Mouse (Mus musculus) mouse trophoblast stem cell (cell line): Measurements from ENCODE around the gene Letm1.

ENCODE experiments used
- in situ Hi-C, 2 experiments: fragments of 300-500 bp; cut with MseI, MboI; formaldehyde crosslinking; loops; 2 replicates in 1 of 2; 3 replicates in 1 of 2; pipeline ENCODE4 v1.15.1; 2025

The Letm1 gene

GRCm38 (mm10) chr5:33709037-33709436 lies 73.6 kb downstream of the Letm1 start:
- in situ Hi-C loops: no loop called here

DNA sequence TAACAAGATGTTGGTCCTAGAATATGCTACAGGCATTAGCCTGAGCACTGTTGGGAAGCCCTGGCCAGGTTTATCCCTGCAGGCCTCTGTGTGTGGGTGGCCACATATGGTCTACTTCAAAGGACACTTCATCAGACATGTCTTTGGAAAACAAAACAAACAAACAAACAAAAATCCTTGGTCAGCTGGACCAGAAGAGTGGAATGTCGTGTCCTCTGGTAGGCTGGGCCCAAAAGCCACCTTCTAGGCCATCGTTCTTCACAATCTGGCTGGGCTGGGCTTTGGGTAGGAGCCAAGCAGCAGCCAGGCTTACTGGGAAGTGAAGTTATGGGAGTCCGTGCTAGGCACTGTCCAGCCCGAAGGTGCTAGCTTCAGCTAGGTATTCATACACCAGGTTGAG lies 75.5 kb downstream of the Letm1 start:
- in situ Hi-C loops: no loop called here

- in situ Hi-C loops: no loop called here
Measured at GRCm38 (mm10) chr5:33706350-33706629, 76.3 kb downstream of the Letm1 start.

DNA sequence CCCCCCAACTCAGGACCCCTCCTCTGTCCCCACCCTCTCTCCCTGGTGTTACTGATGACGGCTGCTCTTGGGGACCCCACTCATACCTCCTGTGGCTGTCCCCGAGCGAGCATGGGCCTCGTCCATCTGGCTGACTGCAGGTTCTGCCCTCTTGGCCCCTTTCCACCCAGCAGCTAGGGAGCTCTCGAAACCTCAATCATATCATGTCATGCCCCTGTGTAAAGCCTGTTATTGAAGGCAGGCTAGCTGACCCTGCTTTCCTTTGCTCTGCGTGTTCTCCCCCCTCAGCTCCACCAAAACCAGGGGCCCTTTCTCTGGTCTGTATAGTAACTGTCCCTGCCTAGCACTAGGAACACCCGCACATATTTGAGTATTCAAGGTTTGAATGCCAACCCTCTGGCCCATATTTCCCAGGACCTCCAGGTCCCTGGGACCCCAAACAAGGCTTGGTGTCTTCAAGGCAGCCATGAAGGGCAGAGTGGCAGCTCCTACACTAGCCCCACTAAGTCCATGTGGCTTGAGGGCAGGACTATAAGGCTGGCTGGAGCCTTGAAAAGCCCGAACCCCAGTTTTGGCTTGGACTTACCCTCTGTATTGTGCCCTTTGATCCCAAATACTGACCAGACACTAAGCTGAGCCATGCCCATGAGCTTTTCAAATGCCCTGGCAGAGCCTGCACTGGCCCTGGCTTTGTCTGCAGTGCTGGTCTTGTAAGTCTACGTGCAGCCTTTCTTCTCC lies 76.8 kb downstream of the Letm1 start:
- in situ Hi-C loops: no loop called here

GRCm38 (mm10) chr5:33704945-33705611 lies 77.5 kb downstream of the Letm1 start:
- in situ Hi-C loops: no loop called here

DNA sequence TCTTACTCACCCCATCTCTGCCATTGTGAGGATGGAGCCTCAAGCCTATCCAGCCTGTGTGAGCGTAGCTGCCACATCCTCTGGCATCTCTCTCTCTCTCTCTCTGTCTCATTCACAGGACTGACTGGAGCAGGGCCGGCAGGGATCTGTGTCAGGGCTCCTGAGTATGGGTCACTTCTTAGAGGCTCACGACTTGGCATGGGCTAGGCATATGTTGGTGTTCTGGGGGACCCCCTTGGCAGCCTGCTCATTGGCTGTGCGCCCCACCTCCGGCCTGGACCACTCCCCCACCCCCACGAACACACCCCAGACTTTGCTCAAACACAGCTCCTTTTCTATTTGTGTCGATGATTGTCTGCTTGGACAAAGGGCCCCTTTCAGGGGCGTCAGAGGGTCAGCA lies 78.6 kb downstream of the Letm1 start:
- in situ Hi-C loops: no loop called here

GRCm38 (mm10) chr5:33701832-33702231 lies 80.8 kb downstream of the Letm1 start:
- in situ Hi-C loops: no loop called here

DNA sequence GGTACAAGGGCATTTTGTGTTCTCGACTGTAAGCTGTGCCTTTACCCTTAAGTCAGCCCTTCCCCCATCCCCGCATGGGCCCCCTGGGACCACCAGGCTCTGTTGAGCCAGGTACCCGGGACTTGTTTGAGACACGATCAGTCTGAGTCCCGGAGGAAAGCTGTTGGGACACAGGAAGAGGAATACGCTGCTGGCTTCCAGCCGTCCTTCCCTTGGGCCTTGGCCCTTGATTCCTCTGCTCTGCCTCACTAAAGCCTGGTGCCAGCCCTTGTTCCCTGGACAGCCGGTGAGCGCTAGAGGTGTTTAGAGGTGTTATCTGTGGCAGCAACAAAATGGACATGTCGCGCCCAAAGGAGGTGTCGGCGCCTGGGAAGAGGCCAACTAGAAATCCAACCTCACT lies 82.6 kb downstream of the Letm1 start:
- in situ Hi-C loops: no loop called here

DNA sequence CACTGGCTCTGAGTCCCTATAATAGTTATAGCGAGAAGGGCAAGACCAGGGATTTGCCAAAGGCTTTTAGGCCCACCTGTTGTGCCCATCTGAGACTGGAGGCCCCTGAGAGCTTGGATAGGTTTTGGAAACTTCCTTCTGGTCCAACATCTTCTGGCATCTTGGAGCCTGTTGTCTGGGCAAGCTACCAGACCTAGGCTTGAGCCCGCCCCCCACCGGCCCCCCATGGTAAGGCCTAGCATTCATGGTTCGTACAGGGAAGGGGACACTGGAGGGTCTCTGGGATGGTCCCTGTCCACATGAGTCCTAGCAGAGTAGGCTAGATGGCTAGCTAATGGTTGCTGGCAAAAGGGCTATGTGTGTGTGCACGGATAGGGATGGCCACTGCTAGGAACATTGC lies 83.9 kb downstream of the Letm1 start:
- in situ Hi-C loops: no loop called here

DNA sequence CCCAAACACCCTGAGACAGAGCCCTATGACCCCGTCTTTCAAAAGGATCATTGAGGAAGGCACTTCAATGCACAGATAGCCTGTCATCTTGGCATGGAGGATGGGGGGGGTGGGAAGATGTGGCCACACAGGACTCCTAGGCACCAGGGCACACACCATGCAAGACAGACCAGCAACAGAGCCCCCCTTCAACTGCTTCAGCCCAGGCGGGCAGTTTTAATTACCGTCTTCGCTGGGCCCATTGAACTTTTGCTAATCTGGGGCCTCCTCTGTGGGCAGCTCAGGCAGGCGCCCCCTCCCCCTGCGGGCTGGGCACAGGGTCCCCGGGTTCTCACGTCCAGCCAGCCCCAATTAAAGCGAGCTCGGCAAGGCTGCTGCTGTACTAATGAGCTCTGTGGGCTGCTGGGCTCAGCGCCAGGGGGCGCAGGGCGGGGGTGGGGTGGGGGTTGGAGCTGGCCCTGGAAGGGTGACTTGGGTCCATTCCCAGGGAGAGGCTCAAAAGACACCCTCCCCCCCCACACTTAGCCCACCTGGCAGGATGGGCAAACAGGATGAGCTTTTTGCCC lies 84.6 kb downstream of the Letm1 start:
- in situ Hi-C loops: no loop called here

GRCm38 (mm10) chr5:33697534-33697933 lies 85.1 kb downstream of the Letm1 start:
- in situ Hi-C loops: no loop called here

DNA sequence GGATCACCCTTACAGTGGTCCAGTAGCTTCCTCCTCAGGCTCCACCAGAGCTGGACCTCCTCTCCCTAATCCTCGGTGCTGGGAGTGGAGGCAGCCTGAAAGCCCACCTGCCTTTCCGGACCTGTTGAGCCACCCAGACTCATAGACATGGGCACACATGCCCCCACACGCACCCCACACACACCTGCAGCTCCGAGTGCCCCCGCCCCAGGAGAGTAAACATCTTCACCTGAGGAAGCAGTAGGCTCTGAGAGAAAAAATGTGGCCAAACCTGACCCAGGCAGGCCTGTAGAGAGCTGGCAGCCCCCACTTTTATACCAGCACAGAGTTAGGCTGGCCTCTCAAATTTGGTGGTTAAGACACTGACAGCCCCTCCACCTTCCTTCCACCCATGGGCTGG lies 86.2 kb downstream of the Letm1 start:
- in situ Hi-C loops: no loop called here

DNA sequence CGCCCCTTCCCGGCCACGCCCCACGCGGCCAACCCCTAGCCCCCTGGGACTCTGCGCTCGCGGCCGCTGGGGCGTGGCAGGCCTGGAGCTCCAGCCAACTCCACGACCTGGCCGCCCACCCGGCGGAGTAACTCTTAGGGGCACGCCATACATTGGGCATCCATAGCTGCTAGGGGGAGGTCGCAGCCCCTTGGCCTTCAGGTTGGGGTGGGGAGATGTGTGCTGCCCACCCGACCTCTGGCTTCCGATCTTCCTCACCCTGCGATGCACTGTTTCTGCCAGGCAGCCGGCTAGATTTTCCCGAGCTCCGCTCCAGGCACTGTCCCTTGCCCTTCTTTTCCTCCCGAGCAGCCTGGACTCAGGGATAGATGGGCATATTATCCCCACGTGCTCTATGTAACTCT lies 86.9 kb downstream of the Letm1 start:
- in situ Hi-C loops: no loop called here

DNA sequence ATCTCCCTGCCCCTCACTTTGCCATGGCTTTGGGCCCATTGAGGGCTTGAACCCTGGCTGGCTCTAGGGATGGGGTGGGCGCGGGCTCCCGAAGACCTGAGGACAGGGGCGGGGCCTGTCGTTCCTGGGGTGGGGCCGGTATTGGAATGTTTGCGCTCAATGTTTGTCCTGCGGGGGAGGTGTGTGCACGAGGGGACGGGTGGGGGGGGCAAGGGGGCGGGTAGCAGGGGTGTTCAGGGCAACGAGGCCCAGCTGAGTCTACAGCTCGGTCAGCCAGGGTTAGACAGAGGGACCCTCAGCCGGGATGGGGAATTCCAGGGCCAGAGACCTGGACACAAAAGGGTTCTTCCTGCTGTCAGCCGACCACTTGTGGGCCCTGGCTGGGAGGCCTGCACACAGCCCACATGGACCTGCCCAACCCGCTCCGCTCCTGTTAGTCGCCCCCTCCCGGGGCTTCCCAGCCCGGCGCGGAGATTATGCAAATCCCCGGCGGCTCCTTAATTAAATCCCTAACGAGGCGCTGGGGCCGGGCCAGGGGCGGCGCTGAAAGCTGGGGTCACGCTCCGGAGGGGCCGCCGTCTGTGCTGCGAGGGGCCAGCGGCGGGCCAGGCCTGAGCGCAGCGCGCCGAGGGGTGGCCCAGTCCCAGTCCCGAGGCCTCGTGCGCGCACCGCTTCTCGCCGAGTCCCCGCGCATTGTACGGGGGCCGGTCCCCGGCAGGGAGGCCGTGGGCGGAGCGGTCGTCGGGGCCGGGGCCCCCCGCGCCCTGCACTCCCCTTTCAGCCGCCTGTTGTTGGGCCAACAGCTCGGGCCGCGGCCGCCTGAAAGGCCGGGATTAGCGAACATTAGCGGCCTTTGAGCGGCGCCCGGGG lies 87.5 kb downstream of the Letm1 start:
- in situ Hi-C loops: no loop called here

DNA sequence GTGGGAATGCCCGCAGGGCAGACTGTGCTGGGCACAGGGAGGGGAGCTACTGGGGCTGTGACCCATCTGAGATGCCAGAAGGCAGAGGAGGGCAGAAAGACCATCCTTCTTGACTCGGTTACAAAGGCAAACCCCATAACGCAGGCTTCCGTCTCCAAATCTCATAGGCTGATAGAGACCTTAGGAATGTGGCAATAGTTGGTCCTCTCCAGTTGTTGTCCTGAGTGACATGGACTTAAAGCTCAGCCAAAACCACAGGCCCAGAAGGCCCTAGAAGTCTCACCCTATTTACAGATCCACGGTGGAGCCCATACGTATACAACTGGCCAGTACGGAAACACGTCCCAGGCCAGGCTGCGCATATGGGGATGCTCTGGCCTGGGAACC lies 88.2 kb downstream of the Letm1 start:
- in situ Hi-C loops: no loop called here

DNA sequence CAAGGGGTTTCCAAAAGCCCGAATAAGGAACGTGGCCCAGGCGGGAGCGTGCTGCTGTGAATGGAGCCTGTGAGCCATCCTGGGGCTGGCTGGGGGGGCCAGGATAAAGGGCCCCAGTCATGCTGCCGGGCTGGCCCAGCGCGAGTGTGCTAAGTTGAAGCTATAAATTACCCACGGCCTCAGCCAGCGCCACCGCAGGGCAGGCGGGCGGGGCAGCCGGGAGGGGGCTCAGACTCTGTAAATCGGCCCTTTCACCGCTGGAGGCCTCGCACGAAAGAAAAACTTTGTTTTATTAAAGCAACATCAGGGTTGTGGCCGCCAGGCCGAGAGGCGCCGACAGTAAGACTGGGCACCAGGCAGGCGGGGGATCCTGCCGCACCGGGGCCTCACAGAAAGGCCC lies 90.2 kb downstream of the Letm1 start:
- in situ Hi-C loops: no loop called here

DNA sequence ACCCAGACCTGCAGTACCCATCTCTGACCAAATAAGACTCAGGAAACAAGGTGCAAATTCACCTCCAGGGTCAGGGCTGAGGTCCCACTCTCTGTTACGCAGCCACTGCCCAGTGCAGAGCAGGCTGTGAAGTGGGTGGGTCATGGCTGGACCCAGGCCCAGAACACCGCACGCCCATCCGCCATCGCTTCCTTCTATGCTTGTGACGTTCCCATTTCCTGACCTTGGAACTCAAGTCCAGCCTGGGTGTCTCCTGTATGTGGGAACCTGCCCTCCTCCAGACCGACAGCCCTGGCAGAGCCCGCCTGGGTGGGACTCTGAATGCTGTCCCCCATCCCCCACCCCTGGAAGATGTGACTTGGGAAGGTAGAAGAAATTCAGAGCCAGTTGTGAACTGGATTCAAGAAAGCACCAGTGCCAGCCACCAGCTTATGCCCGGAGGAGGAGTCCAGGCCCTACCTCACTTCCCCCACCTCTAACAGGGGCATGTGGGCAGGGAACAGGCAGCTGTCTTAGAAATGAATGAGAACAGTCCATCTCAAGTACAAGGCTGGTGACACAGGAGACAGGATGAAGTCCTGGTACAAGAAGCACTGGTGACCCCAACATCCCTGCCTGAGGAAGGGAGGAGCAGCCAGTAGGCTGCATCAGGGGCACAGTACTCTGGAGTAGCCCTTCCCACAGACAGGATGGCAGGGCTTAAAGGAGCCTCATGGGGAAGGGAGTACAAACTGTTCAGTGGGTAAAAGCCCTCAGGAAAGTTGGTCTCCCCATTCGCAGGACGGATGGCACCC lies 92.6 kb downstream of the Letm1 start:
- in situ Hi-C loops: loop anchor here in 1 of 2 experiments (5.0 kb wide), 1 partner anchor 32 kb away; the partner anchor contains the start of gene Fgfr3
